Mouse (Mus musculus): ENCODE results near the gene Rfc4. TPM values are rescaled to one million over a fixed set of nuclear protein-coding genes. Genes with fewer than 3 reads are reported as not detected.

The Rfc4 gene
- total RNA-seq (2015) = 195 and 224 TPM in 2 replicates
- total RNA-seq (2017) = 72.3 and 90.3 TPM in 2 replicates

DNA sequence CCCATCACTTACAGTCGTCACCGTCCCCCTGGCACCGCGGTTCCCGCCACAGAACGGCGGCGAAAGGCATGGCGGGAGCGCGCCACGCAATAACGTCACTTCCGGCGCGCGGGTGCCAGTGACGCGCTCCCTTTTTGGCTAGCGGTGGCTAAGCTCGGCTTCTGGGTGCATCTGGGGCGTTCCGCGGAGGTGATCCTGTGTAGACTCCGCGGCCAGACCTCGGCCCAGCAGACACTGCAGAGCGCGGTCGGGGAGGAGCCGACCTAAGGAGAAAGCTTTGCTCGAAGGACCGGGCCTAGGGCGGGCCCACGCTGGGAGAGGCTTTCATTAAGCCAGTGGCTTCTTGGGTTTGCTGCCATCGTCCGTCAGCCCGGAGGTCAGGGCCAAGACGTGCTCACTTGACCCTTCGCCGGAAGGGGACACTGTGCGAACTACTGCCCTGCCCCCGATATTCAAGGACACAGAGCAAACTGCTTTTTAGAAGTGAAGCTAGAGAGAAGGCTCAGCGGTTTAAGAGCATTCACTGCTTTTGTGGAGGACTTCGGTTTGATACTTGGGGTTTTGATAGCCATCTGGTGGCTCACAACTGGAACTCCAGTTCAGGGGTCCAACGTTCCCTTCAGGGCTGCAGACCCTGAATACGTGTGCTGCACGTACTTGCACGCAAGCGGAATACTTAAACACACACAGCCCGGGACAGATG is at the start of gene Rfc4:
Rfc4 (minus strand) TSS at position 65 of the 703 bp plus-strand sequence.
- ATAC-seq (replicated peaks; ENCODE audit: poor library complexity) = peak; percentile 95

DNA sequence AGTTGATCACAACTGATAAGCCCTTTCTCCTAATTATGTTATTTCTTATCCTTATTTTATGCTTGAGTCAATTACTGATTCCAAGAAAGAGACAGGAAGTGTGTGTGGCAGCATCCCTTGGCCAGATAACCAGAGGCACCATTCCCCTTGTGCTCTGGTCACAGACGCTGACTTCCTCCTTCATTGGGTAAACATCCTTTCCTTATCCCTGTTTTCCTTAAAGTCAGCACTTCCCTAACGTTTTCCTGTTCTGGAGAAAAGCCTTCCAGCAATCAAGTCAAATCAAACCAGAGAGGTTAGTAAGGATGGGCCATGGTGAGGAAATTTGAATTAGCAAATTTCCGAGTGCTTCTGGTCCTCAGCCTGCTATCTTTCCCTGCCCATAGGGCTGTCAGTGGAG is 48.4 kb upstream of the Rfc4 start:
- no peak for ATAC-seq (replicated peaks; ENCODE audit: poor library complexity)

DNA sequence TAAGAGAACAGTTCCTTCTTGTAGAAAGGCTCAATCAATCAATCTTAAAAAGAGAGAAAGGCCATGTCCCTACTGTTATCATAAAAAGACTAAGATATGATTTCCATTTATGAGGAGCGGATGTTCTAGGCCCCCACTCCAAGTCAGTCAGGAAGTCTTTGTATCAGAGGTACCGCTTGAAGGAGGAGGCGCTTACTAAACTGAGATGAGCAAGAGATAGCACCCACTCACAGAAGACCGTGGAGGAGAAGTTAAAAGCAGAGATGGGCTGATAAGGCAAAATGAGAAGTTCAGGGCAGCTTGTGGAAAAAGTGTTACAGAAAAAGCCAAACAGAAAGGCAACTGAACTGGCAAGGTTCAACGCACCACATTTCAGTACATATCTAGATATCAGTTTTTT is 47.3 kb upstream of the Rfc4 start:
- ATAC-seq (replicated peaks; ENCODE audit: poor library complexity) = 0 out of 2 replicates have a peak, but pooled peaks have one; percentile 23

DNA sequence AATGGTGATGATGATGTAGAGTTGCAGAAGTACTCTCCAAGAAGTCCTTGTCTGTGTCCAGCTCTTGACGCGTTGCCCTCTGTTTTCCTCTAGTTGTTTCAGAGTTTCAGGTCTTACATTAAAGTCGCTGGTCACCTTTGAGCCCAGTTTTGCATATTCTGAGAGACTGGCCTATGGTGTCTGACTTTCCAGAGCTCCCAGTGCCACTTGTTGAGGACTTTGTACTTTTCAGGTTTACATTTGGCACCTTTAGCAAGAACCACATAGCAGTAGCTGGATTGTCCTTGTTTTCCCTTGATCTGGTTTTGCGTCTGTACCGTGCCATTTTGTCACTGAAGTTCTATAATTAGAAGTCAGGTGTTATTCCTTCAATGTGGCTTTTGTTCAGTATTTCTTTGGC is 46.4 kb upstream of the Rfc4 start:
- ATAC-seq (replicated peaks; ENCODE audit: poor library complexity) = no peak

DNA sequence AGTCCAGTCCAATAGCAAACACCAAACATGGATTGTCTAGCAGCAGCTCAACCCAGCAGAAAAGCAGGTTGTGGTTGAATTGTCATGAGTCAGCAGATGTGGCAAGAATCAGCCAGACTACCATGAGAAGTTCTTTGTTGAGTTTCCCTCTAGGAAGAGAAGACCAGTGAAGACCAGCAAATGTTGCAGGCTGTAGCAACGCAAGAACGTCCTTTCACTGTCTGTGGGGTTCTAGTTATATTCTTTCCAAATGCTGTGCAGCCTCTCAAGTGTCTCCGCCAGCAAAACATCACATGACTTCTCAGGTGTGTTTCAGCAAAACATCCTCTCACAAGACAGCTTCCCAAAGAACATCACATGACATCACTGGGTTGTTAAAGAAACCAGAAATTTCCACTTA is 43.3 kb upstream of the Rfc4 start:
- ATAC-seq (replicated peaks; ENCODE audit: poor library complexity) = no peak

- peak; percentile 51; the same call in 1 of the 2 replicates for ATAC-seq (replicated peaks; ENCODE audit: poor library complexity)
These were observed 39.5 kb upstream of the Rfc4 start for GRCm38 (mm10) chr16:23167079-23167478.

- ATAC-seq (replicated peaks; ENCODE audit: poor library complexity) = no peak
These were observed 39.1 kb upstream of the Rfc4 start for GRCm38 (mm10) chr16:23166646-23167045.

- peak; percentile 49 for ATAC-seq (replicated peaks; ENCODE audit: poor library complexity)
These were observed 37.9 kb upstream of the Rfc4 start for GRCm38 (mm10) chr16:23165441-23165840.

GRCm38 (mm10) chr16:23164443-23164842 is 36.9 kb upstream of the Rfc4 start:
- ATAC-seq (replicated peaks; ENCODE audit: poor library complexity) = no peak

DNA sequence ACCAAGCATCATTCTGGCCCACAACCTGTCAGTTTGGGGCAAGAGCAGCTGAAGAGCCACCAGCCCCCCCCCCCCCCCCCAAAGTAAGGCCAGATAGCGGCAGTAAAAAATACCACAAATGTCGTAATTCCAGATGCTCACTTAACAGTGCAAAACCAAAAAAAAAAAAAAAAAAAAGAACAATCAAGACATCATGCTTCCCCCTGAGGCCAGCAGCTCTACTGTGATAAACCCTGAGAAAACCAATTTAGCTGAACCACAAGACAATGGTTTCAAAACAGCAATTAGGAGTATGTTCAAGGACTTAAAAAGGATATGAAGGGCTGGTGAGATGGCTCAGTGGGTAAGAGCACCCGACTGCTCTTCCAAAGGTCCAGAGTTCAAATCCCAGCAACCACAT is 34.6 kb upstream of the Rfc4 start:
- ATAC-seq (replicated peaks; ENCODE audit: poor library complexity) = peak; percentile 72

GRCm38 (mm10) chr16:23159749-23160148 is 32.2 kb upstream of the Rfc4 start:
- no peak; the same call in 1 of the 2 replicates for ATAC-seq (replicated peaks; ENCODE audit: poor library complexity)

DNA sequence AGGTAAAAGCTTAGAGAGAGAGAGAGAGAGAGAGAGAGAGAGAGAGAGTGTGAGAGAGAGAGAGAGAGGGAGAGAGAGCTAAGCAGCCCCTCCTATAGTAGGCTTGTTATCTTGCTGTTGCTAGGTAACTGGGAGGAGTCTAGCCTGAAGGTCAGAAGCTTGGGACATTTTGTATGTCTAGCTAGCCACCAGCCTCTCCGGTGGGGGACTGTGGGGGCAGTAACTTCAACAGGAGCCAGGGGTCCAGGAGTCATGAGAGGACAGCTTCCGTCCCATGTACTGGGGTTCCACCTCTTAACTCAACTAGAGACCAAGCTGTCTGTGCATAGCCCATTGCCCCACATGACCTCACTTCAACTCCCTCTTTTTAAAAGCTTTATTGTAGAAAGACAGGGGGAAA is 31.4 kb upstream of the Rfc4 start:
- no peak for ATAC-seq (replicated peaks; ENCODE audit: poor library complexity)

DNA sequence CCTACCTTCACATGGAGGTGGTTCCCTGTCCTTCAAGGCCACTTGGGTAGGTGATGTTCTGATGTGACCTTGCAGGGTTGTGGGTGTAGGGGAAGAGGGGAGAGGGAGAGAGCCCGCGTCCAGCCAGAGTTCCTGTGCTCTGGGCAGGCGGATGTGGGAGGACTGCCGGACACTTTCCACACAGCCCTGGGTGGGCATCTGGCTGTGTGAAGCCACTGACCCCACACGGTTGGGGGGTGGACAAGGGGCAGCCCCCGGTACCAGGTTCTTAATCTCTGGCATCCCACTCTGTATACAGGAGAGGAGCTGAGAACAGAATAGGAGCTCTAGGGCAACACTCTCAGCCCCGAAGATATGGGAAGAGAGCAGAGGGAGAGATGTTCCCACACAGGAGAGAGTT is 30.8 kb upstream of the Rfc4 start:
- no peak for ATAC-seq (replicated peaks; ENCODE audit: poor library complexity)

DNA sequence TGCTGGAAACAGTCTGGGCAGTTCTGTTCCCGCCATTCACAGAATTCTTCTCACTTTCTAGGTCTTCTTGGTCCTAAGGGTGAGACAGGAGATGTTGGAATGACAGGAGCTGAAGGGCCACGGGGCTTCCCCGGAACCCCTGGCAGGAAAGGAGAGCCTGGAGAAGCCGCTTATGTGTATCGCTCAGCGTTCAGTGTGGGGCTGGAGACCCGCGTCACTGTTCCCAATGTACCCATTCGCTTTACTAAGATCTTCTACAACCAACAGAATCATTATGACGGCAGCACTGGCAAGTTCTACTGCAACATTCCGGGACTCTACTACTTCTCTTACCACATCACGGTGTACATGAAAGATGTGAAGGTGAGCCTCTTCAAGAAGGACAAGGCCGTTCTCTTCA is 29.5 kb upstream of the Rfc4 start:
- ATAC-seq (replicated peaks; ENCODE audit: poor library complexity) = no peak

GRCm38 (mm10) chr16:23154261-23154660 is 26.7 kb upstream of the Rfc4 start:
- ATAC-seq (replicated peaks; ENCODE audit: poor library complexity) = no peak

DNA sequence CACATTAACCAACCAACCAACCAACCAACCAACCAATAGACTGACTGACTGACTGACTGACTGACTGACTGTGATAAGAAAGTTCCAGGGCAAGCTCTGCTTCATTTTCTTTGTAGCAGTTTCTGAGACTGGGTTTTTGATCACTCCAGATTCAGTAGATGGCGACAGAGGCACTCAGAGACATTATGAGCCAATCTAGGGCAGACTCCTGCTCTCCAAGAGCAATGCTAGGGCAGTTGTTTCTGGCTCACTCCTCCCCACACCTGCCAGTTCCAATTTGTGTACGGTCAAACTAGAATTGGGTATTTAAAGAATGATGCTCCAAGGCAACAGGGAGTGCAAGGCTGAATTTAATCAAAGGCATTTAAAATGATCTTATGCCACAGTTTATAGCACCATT is 23.9 kb upstream of the Rfc4 start:
- ATAC-seq (replicated peaks; ENCODE audit: poor library complexity) = peak; percentile 52

- no peak for ATAC-seq (replicated peaks; ENCODE audit: poor library complexity)
These were observed 21.9 kb upstream of the Rfc4 start for GRCm38 (mm10) chr16:23149396-23149795.

GRCm38 (mm10) chr16:23148936-23149335 is 21.4 kb upstream of the Rfc4 start:
- ATAC-seq (replicated peaks; ENCODE audit: poor library complexity) = no peak

- ATAC-seq (replicated peaks; ENCODE audit: poor library complexity) = no peak
These were observed 18.7 kb upstream of the Rfc4 start, which contains the start of gene Adipoq for GRCm38 (mm10) chr16:23146280-23146679. Gene Adipoq, plus strand, starts transcription at chr16:23146536.

DNA sequence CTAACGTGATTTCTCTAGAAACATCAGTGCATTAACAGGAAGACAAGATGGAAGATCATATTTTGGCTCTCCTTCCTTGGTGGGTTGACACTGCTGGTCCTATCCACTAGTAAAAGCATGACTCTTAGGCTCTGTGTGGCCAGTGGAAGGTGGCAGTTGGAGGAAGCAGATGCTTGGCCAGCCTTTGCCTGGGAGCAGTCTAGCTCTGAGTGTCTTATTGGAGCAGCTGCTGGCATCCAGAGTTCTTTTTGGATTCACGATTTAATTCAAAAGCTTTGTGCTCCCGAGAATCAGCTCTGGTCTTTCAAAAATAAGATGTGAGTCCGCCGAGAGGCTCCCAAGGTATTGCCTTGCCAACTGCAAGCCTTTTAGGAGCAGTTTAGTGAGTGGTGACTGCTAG is 17.7 kb upstream of the Rfc4 start:
- ATAC-seq (replicated peaks; ENCODE audit: poor library complexity) = peak; percentile 45; the same call in 1 of the 2 replicates

GRCm38 (mm10) chr16:23144326-23144725 is 16.8 kb upstream of the Rfc4 start:
- peak; percentile 97 for ATAC-seq (replicated peaks; ENCODE audit: poor library complexity)

- no peak for ATAC-seq (replicated peaks; ENCODE audit: poor library complexity)
These were observed 13.4 kb upstream of the Rfc4 start for GRCm38 (mm10) chr16:23140911-23141310.

GRCm38 (mm10) chr16:23136406-23136970 is 9.0 kb upstream of the Rfc4 start:
- ATAC-seq (replicated peaks; ENCODE audit: poor library complexity) = peak; percentile 81
